Mouse (Mus musculus): ENCODE results near the gene Sptbn1. TPM values are rescaled to one million over a fixed set of nuclear protein-coding genes. Genes with fewer than 3 reads are reported as not detected.

Sptbn1 gene
- total and polyA plus RNA-seq, 3 experiments, result 7.7 to 95.8 (median 84.1) TPM

- no peaks in the 10 kb centered on the region for H3K27me3 ChIP-seq (ENCODE audit: insufficient read depth, low read length)
- H3K4me1 ChIP-seq (ENCODE audit: insufficient read depth, low read depth, low read length), result peaks cover 36% of the 10 kb centered on the region
- DNase-seq (ENCODE audit: low spot score) (no peak), ATAC-seq (ENCODE audit: extremely low read depth, insufficient number of reproducible peaks, low FRiP score, poor library complexity, severe bottlenecking) (no peak)
- no peaks in the 10 kb centered on the region for H3K9me3 ChIP-seq (replicated peaks)
- H3K36me3 ChIP-seq (replicated peaks), result peaks cover 8% of the 10 kb centered on the region
- no peak for TF ChIP-seq GATA2 (IDR thresholded peaks at IDR 0.05; ENCODE audit: borderline replicate concordance, low read depth, low read length)
- TF ChIP-seq POLR2AphosphoS5 (IDR thresholded peaks at IDR 0.05; ENCODE audit: insufficient replicate concordance, low read depth, low read length), result no peak
- TF ChIP-seq GATA1 (IDR thresholded peaks at IDR 0.05; ENCODE audit: borderline replicate concordance, low read length), result no peak
- no peak for TF ChIP-seq TAL1 (conservative IDR thresholded peaks at IDR 0.05; ENCODE audit: low read depth, low read length)
- no peak for TF ChIP-seq CTCF (IDR thresholded peaks at IDR 0.05; ENCODE audit: low read depth, low read length)
- no peak overlapping the region for H3K4me3 ChIP-seq (ENCODE audit: low read depth, low read length)
Observed at GRCm38 (mm10) chr11:30190119-30190518, 77.9 kb downstream of the Sptbn1 start.

- no peak for TF ChIP-seq GATA2 (IDR thresholded peaks at IDR 0.05; ENCODE audit: borderline replicate concordance, low read depth, low read length)
- TF ChIP-seq CTCF (IDR thresholded peaks at IDR 0.05; ENCODE audit: low read depth, low read length), result no peak
- TF ChIP-seq POLR2AphosphoS5 (IDR thresholded peaks at IDR 0.05; ENCODE audit: insufficient replicate concordance, low read depth, low read length), result no peak
- TF ChIP-seq TAL1 (conservative IDR thresholded peaks at IDR 0.05; ENCODE audit: low read depth, low read length), result no peak
- TF ChIP-seq GATA1 (IDR thresholded peaks at IDR 0.05; ENCODE audit: borderline replicate concordance, low read length), result no peak
- Histone ChIP-seq H3K36me3 (replicated peaks) (peaks cover 10% of the 10 kb centered on the region), H3K9me3 (replicated peaks) (no peaks in the 10 kb centered on the region), H3K27me3 (ENCODE audit: insufficient read depth, low read length) (no peaks in the 10 kb centered on the region), H3K4me3 (ENCODE audit: low read depth, low read length) (no peak overlapping the region; the same call in 1 of the 2 replicates), H3K4me1 (ENCODE audit: insufficient read depth, low read depth, low read length) (peaks cover 54% of the 10 kb centered on the region)
- DNase-seq (ENCODE audit: low spot score), result peak; percentile 60
- ATAC-seq (ENCODE audit: extremely low read depth, insufficient number of reproducible peaks, low FRiP score, poor library complexity, severe bottlenecking), result peak; percentile 67
Observed at GRCm38 (mm10) chr11:30186902-30187470, 81.0 kb downstream of the Sptbn1 start.

GRCm38 (mm10) chr11:30184527-30184926 lies 83.4 kb downstream of the Sptbn1 start:
- H3K9me3 ChIP-seq (replicated peaks), result no peaks in the 10 kb centered on the region
- TF ChIP-seq POLR2AphosphoS5 (IDR thresholded peaks at IDR 0.05; ENCODE audit: insufficient replicate concordance, low read depth, low read length), result no peak
- no peak for TF ChIP-seq GATA2 (IDR thresholded peaks at IDR 0.05; ENCODE audit: borderline replicate concordance, low read depth, low read length)
- no peak for TF ChIP-seq TAL1 (conservative IDR thresholded peaks at IDR 0.05; ENCODE audit: low read depth, low read length)
- TF ChIP-seq GATA1 (IDR thresholded peaks at IDR 0.05; ENCODE audit: borderline replicate concordance, low read length), result no peak
- no peak for TF ChIP-seq CTCF (IDR thresholded peaks at IDR 0.05; ENCODE audit: low read depth, low read length)
- no peaks in the 10 kb centered on the region for H3K27me3 ChIP-seq (ENCODE audit: insufficient read depth, low read length)
- no peak for DNase-seq (ENCODE audit: low spot score)
- peaks cover 67% of the 10 kb centered on the region for H3K4me1 ChIP-seq (ENCODE audit: insufficient read depth, low read depth, low read length)
- ATAC-seq (ENCODE audit: extremely low read depth, insufficient number of reproducible peaks, low FRiP score, poor library complexity, severe bottlenecking), result no peak
- H3K36me3 ChIP-seq (replicated peaks), result peaks cover 13% of the 10 kb centered on the region
- H3K4me3 ChIP-seq (ENCODE audit: low read depth, low read length), result no peak overlapping the region

- H3K9me3 ChIP-seq (replicated peaks), result no peaks in the 10 kb centered on the region
- no peaks in the 10 kb centered on the region for H3K27me3 ChIP-seq (ENCODE audit: insufficient read depth, low read length)
- peaks cover 76% of the 10 kb centered on the region for H3K4me1 ChIP-seq (ENCODE audit: insufficient read depth, low read depth, low read length)
- TF ChIP-seq CTCF (IDR thresholded peaks at IDR 0.05; ENCODE audit: low read depth, low read length), result no peak
- H3K4me3 ChIP-seq (ENCODE audit: low read depth, low read length), result peak overlapping the region; percentile 21; the same call in 1 of the 2 replicates
- DNase-seq (ENCODE audit: low spot score), result peak; percentile 37
- peak; percentile 80 for ATAC-seq (ENCODE audit: extremely low read depth, insufficient number of reproducible peaks, low FRiP score, poor library complexity, severe bottlenecking)
- H3K36me3 ChIP-seq (replicated peaks), result peaks cover 12% of the 10 kb centered on the region
Observed at GRCm38 (mm10) chr11:30182716-30183411, 85.1 kb downstream of the Sptbn1 start.

- Histone ChIP-seq H3K4me1 (ENCODE audit: insufficient read depth, low read depth, low read length) (peaks cover 64% of the 10 kb centered on the region), H3K4me3 (ENCODE audit: low read depth, low read length) (no peak overlapping the region), H3K9me3 (replicated peaks) (no peaks in the 10 kb centered on the region), H3K36me3 (replicated peaks) (peaks cover 14% of the 10 kb centered on the region), H3K27me3 (ENCODE audit: insufficient read depth, low read length) (no peaks in the 10 kb centered on the region)
- TF ChIP-seq POLR2AphosphoS5 (IDR thresholded peaks at IDR 0.05; ENCODE audit: insufficient replicate concordance, low read depth, low read length), result no peak
- TF ChIP-seq GATA1 (IDR thresholded peaks at IDR 0.05; ENCODE audit: borderline replicate concordance, low read length), result no peak
- no peak for ATAC-seq (ENCODE audit: extremely low read depth, insufficient number of reproducible peaks, low FRiP score, poor library complexity, severe bottlenecking)
- DNase-seq (ENCODE audit: low spot score), result no peak
Observed at GRCm38 (mm10) chr11:30178193-30178592, 89.8 kb downstream of the Sptbn1 start.

GRCm38 (mm10) chr11:30177145-30177840 lies 90.7 kb downstream of the Sptbn1 start:
- no peak for ATAC-seq (ENCODE audit: extremely low read depth, insufficient number of reproducible peaks, low FRiP score, poor library complexity, severe bottlenecking)
- no peak for DNase-seq (ENCODE audit: low spot score)
- Histone ChIP-seq H3K27me3 (ENCODE audit: insufficient read depth, low read length) (no peaks in the 10 kb centered on the region), H3K9me3 (replicated peaks) (no peaks in the 10 kb centered on the region), H3K4me1 (ENCODE audit: insufficient read depth, low read depth, low read length) (peaks cover 57% of the 10 kb centered on the region), H3K36me3 (replicated peaks) (peaks cover 16% of the 10 kb centered on the region), H3K4me3 (ENCODE audit: low read depth, low read length) (no peak overlapping the region)
- TF ChIP-seq GATA1 (IDR thresholded peaks at IDR 0.05; ENCODE audit: borderline replicate concordance, low read length), result no peak
- no peak for TF ChIP-seq CTCF (IDR thresholded peaks at IDR 0.05; ENCODE audit: low read depth, low read length)
- TF ChIP-seq POLR2AphosphoS5 (IDR thresholded peaks at IDR 0.05; ENCODE audit: insufficient replicate concordance, low read depth, low read length), result no peak
- TF ChIP-seq TAL1 (conservative IDR thresholded peaks at IDR 0.05; ENCODE audit: low read depth, low read length), result no peak
- no peak for TF ChIP-seq GATA2 (IDR thresholded peaks at IDR 0.05; ENCODE audit: borderline replicate concordance, low read depth, low read length)

All from G1E (cell line).